Mouse (Mus musculus) stomach, embryonic 14.5 days (tissue): ENCODE data around the gene Gm10638. TPM values are rescaled to one million over a fixed set of nuclear protein-coding genes. Genes with fewer than 3 reads are reported as not detected.

Source experiments
- ATAC-seq: fragments of 200-750 bp; cut with Nextera tagmentation; 2 replicates; pipeline ENCODE4 v1.8.0; 2017; ENCODE audit warnings: low read depth, moderate TSS enrichment; ENCODE audit not compliant: insufficient number of reproducible peaks, insufficient read depth, low FRiP score
- H3K27ac ChIP-seq: fragments of 300-500 bp; sonication (generic); 2 replicates; pipeline ENCODE4 v1.5.1; 2014; ENCODE audit warnings: mild to moderate bottlenecking, low read length, moderate library complexity, mixed read lengths
- H3K27me3 ChIP-seq: fragments of 300-500 bp; sonication (generic); 2 replicates; pipeline ENCODE4 v1.6.1; 2014; ENCODE audit warnings: low read length, control low read depth, mixed read lengths; ENCODE audit not compliant: control insufficient read depth, insufficient read depth
- H3K36me3 ChIP-seq: fragments of 300-500 bp; sonication (generic); 2 replicates; pipeline ENCODE4 v1.6.1; 2014; ENCODE audit warnings: mild to moderate bottlenecking, control low read depth, low read length, moderate library complexity, mixed read lengths; ENCODE audit not compliant: control insufficient read depth, insufficient read depth
- H3K4me1 ChIP-seq: fragments of 300-500 bp; sonication (generic); 2 replicates; pipeline ENCODE4 v1.6.1; 2014; ENCODE audit warnings: low read length, control low read depth, mixed read lengths; ENCODE audit not compliant: control insufficient read depth, insufficient read depth
- H3K4me2 ChIP-seq: fragments of 300-500 bp; sonication (generic); replicated peaks from 2 replicates; pipeline ENCODE4 v1.6.1; 2014; ENCODE audit warnings: low read depth, low read length, control low read depth
- H3K4me3 ChIP-seq: fragments of 300-500 bp; sonication (generic); 2 replicates; pipeline ENCODE4 v1.5.1; 2014; ENCODE audit warnings: low read depth, low read length, control low read depth
- H3K9ac ChIP-seq: fragments of 300-500 bp; sonication (generic); replicated peaks from 2 replicates; pipeline ENCODE4 v1.6.1; 2014; ENCODE audit warnings: low read depth, mild to moderate bottlenecking, control low read depth, low read length, moderate library complexity, mixed read lengths
- H3K9me3 ChIP-seq: fragments of 300-500 bp; sonication (generic); 2 replicates; pipeline ENCODE4 v1.6.1; 2016; ENCODE audit warnings: low read depth, low read length, control low read depth; ENCODE audit not compliant: control insufficient read depth
- WGBS: fragments of 180-500 bp; shearing (Covaris S2); extraction: QIAGEN DNeasy Blood & Tissue Kit; methylation state at CpG from one replicate; pipeline ENCODE4 v1.1.7; 2014; 5-methylcytosine and 5-hydroxymethylcytosine counted together
- polyA plus RNA-seq: library from polyadenylated mRNA; unstranded; fragments of >200 nt; fragmentation: Nextera tagmentation; extraction: Ambion mirVana; gene quantifications from 2 replicates; pipeline ENCODE4 v1.2.1, GENCODE M21; 2014

Gm10638 gene
- polyA plus RNA-seq, 1 experiment from 2014 or later: 3.9 TPM

GRCm38 (mm10) chr8:86786498-86786897 is 41.0 kb downstream of the Gm10638 start:
- WGBS: 54% methylated on average over 5 of the region's 5 CpGs
- H3K4me2 ChIP-seq: no peak overlapping the region
- peaks cover 9% of the 10 kb centered on the region for H3K4me1 ChIP-seq
- H3K27me3 ChIP-seq: no peaks in the 10 kb centered on the region
- H3K36me3 ChIP-seq: no peaks in the 10 kb centered on the region
- H3K27ac ChIP-seq: no peak overlapping the region
- no peaks in the 10 kb centered on the region for H3K9me3 ChIP-seq
- no peak overlapping the region for H3K4me3 ChIP-seq
- no peak for ATAC-seq
- no peak overlapping the region for H3K9ac ChIP-seq

- Histone ChIP-seq H3K36me3 (no peaks in the 10 kb centered on the region), H3K9me3 (no peaks in the 10 kb centered on the region), H3K4me2 (no peak overlapping the region), H3K9ac (no peak overlapping the region), H3K27ac (no peak overlapping the region; the same call in 1 of the 2 replicates), H3K4me3 (no peak overlapping the region), H3K4me1 (peaks cover 9% of the 10 kb centered on the region), H3K27me3 (no peaks in the 10 kb centered on the region)
- no peak for ATAC-seq
- WGBS: 61% methylated on average over 12 of the region's 12 CpGs
Observed at GRCm38 (mm10) chr8:86787891-86788420, 42.5 kb downstream of the Gm10638 start.

DNA sequence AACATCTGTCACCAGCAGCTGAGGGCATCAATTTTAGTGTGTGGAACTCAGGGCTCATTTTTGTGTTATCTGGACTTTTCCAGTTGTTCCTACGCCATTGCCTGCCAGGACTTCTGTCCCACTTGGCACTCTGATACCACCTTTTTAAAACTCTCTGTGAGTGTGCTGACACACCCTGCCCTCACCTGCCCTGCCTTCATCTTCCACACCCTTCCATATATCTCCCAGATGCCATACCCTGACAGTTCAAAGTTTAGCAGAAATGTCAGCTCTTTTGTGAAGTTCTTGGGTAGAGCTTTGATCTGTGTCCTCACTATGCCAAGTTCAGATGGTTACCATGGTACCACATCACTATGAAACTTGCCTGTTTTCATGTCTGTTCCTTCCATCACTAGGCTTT is 44.1 kb downstream of the Gm10638 start:
- no peaks in the 10 kb centered on the region for H3K9me3 ChIP-seq
- H3K27me3 ChIP-seq: no peaks in the 10 kb centered on the region
- H3K4me1 ChIP-seq: peaks cover 9% of the 10 kb centered on the region
- no peak overlapping the region for H3K4me2 ChIP-seq
- no peaks in the 10 kb centered on the region for H3K36me3 ChIP-seq
- H3K27ac ChIP-seq: no peak overlapping the region
- no peak overlapping the region for H3K4me3 ChIP-seq
- ATAC-seq: no peak
- H3K9ac ChIP-seq: no peak overlapping the region
- 84% methylated on average over 1 of the region's 1 CpGs for WGBS

- no peak for ATAC-seq
- H3K27me3 ChIP-seq: no peaks in the 10 kb centered on the region
- no peaks in the 10 kb centered on the region for H3K36me3 ChIP-seq
- no peak overlapping the region for H3K9ac ChIP-seq
- WGBS: 79% methylated on average over 6 of the region's 6 CpGs
- no peak overlapping the region for H3K4me2 ChIP-seq
- no peak overlapping the region for H3K27ac ChIP-seq
- H3K4me3 ChIP-seq: no peak overlapping the region
- H3K9me3 ChIP-seq: no peaks in the 10 kb centered on the region
- H3K4me1 ChIP-seq: peaks cover 9% of the 10 kb centered on the region
Observed at GRCm38 (mm10) chr8:86791542-86791941, 46.0 kb downstream of the Gm10638 start.

DNA sequence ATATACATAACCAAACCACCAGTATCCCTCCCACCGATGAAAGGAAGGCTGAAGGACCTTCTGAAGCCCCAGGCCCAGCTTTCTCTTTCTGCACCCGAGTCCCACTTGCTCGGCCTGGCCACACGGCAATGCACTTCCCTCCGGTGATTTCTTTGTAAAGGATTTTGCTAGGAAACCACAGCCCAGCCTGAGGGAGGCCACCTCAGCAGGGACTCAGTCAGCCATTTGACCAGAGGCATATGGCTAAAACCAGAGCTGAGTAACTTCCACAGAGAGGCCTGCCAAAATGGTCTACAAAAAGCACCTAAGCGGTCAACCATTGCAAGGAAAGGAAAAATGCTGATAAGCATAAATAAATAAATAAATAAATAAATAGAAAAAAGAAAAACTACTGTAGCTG is 49.2 kb downstream of the Gm10638 start:
- no peaks in the 10 kb centered on the region for H3K9me3 ChIP-seq
- H3K4me3 ChIP-seq: no peak overlapping the region
- no peak overlapping the region for H3K27ac ChIP-seq
- H3K36me3 ChIP-seq: no peaks in the 10 kb centered on the region
- ATAC-seq: no peak
- H3K4me1 ChIP-seq: no peaks in the 10 kb centered on the region
- H3K27me3 ChIP-seq: no peaks in the 10 kb centered on the region
- H3K4me2 ChIP-seq: no peak overlapping the region
- no peak overlapping the region for H3K9ac ChIP-seq
- WGBS: 50% methylated on average over 6 of the region's 6 CpGs

Other genes with a start within 250 kb of the Gm10638 start
- gene Abcc12, start 165.0 kb upstream of the Gm10638 start, polyA plus RNA-seq: 0.22 TPM in 2 replicates
- gene Lonp2, start 121.7 kb upstream of the Gm10638 start, polyA plus RNA-seq: 45.4 and 50.8 TPM in 2 replicates
- 39.1 and 48.9 TPM in 2 replicates for gene Siah1a, start 235 bp downstream of the Gm10638 start, polyA plus RNA-seq
- gene N4bp1, start 139.6 kb downstream of the Gm10638 start, polyA plus RNA-seq: 13.1 and 13.3 TPM in 2 replicates